In genomic region chr15:83526424-83527091, GRCm38 (mm10) we compare ENCODE assay signal across 8 mouse cellular contexts. TPM values are rescaled to one million over a fixed set of nuclear protein-coding genes. Genes with fewer than 3 reads are reported as not detected.
DNase-seq lines count a peak whose midpoint lies in the region; ATAC-seq and TF ChIP-seq lines count a peak whose summit lies in the region.

Gene Bik (plus strand): TSS chr15:83526862.

- no peaks in the 10 kb centered on the region for H3K9me3 ChIP-seq in ES-E14 (ENCODE audit: control insufficient read depth, insufficient read depth, low read depth, low read length)
- no peaks in the 10 kb centered on the region for H3K9me3 ChIP-seq in hindbrain, embryonic 15.5 days
- no peaks in the 10 kb centered on the region for H3K9me3 ChIP-seq in liver, embryonic 11.5 days (ENCODE audit: control insufficient read depth, low read length)
- no peaks in the 10 kb centered on the region for H3K9me3 ChIP-seq in midbrain, postnatal 0 days (ENCODE audit: low read length)

- peak; percentile 24; the same call in 1 of the 2 replicates for TF ChIP-seq POLR2A in thymus, adult 2 months (IDR thresholded peaks at IDR 0.05; ENCODE audit: control insufficient read depth, extremely low read depth, insufficient read depth, low read length, poor library complexity)

- H3K36me3 ChIP-seq in ES-E14 (ENCODE audit: control insufficient read depth, insufficient read depth, low read length, poor library complexity, severe bottlenecking): no peaks in the 10 kb centered on the region; the same call in 1 of the 2 replicates
- no peaks in the 10 kb centered on the region for H3K36me3 ChIP-seq in hindbrain, embryonic 15.5 days
- H3K36me3 ChIP-seq in liver, embryonic 11.5 days (ENCODE audit: control insufficient read depth, insufficient read depth, low read length): no peaks in the 10 kb centered on the region
- no peaks in the 10 kb centered on the region for H3K36me3 ChIP-seq in midbrain, postnatal 0 days (ENCODE audit: insufficient read depth, low read length)
- no peaks in the 10 kb centered on the region for H3K36me3 ChIP-seq in thymus, adult 2 months (ENCODE audit: control insufficient read depth, insufficient read depth, low read length)

- WGBS in hindbrain, embryonic 15.5 days: 0% methylated on average over 45 of the region's 45 CpGs
- 1% methylated on average over 45 of the region's 45 CpGs for WGBS in liver, embryonic 11.5 days
- under 1% methylated on average over 45 of the region's 45 CpGs for WGBS in midbrain, postnatal 0 days
- 2% methylated on average over 41 of the region's 45 CpGs for WGBS in thymus, adult 2 months

- H3K27me3 ChIP-seq in hindbrain, embryonic 15.5 days: peaks cover 41% of the 10 kb centered on the region
- peaks cover 50% of the 10 kb centered on the region for H3K27me3 ChIP-seq in liver, embryonic 11.5 days (replicated peaks; ENCODE audit: control insufficient read depth, insufficient read depth, low read length)
- peaks cover 26% of the 10 kb centered on the region for H3K27me3 ChIP-seq in midbrain, postnatal 0 days (ENCODE audit: insufficient read depth, low read length)
- H3K27me3 ChIP-seq in thymus, adult 2 months (ENCODE audit: control insufficient read depth, insufficient read depth, low read length): peaks cover 2% of the 10 kb centered on the region; the same call in 1 of the 2 replicates

- H3K4me1 ChIP-seq in ES-E14 (ENCODE audit: control insufficient read depth in 2 of 2, insufficient read depth in 2 of 2, low read length in 2 of 2, poor library complexity in 1 of 2): peaks cover 3 to 6% of the 10 kb centered on the region in 2 experiments
- peaks cover 24% of the 10 kb centered on the region for H3K4me1 ChIP-seq in hindbrain, embryonic 15.5 days (replicated peaks)
- peaks cover 31% of the 10 kb centered on the region for H3K4me1 ChIP-seq in liver, embryonic 11.5 days (replicated peaks; ENCODE audit: control insufficient read depth, insufficient read depth, low read length)
- H3K4me1 ChIP-seq in midbrain, postnatal 0 days (ENCODE audit: insufficient read depth, low read length): peaks cover 4% of the 10 kb centered on the region; the same call in 1 of the 2 replicates
- peaks cover 6% of the 10 kb centered on the region; the same call in 1 of the 2 replicates for H3K4me1 ChIP-seq in thymus, adult 2 months (replicated peaks; ENCODE audit: control insufficient read depth, insufficient read depth, low read length)

- DNase-seq in ES-E14 (ENCODE audit: low read depth, low spot score): no peak
- peak; percentile 12 for DNase-seq in brain, adult 2 months (ENCODE audit: low read depth, low spot score)
- peak; percentile 78 for DNase-seq in gastrocnemius, adult 2 months
- DNase-seq in liver, embryonic 11.5 days (ENCODE audit: low spot score): peak; percentile 79
- DNase-seq in midbrain, postnatal 0 days (ENCODE audit: low spot score): peak; percentile 15
- peak; percentile 67 for DNase-seq in thymus, adult 2 months
- no peak for DNase-seq in layer of hippocampus, adult 8-10 months (ENCODE audit: low spot score in 2 of 2)

- no peak for ATAC-seq in hindbrain, embryonic 15.5 days (ENCODE audit: low FRiP score, low read depth)
- peak; percentile 78 for ATAC-seq in liver, embryonic 11.5 days (replicated peaks; ENCODE audit: low FRiP score)
- no peak for ATAC-seq in midbrain, postnatal 0 days (ENCODE audit: low FRiP score)

- peak within 1 kb of the TSS; percentile 94 for H3K4me2 ChIP-seq in hindbrain, embryonic 15.5 days
- H3K4me2 ChIP-seq in liver, embryonic 11.5 days: peak within 1 kb of the TSS; percentile 94
- peak within 1 kb of the TSS; percentile 84 for H3K4me2 ChIP-seq in midbrain, postnatal 0 days (ENCODE audit: low read depth, low read length, poor library complexity, severe bottlenecking)

- H3K4me3 ChIP-seq in ES-E14 (ENCODE audit: insufficient read depth in 1 of 2, low read depth in 1 of 2, low read length in 2 of 2, poor library complexity in 1 of 2, severe bottlenecking in 1 of 2): peak within 1 kb of the TSS; percentile 80 to 85
- H3K4me3 ChIP-seq in gastrocnemius, adult 2 months: peak within 1 kb of the TSS; percentile 92
- H3K4me3 ChIP-seq in hindbrain, embryonic 15.5 days: peak within 1 kb of the TSS; percentile 45
- peak within 1 kb of the TSS; percentile 60 for H3K4me3 ChIP-seq in liver, embryonic 11.5 days (ENCODE audit: low read depth, low read length)
- H3K4me3 ChIP-seq in midbrain, postnatal 0 days (ENCODE audit: low read depth, low read length): peak within 1 kb of the TSS; percentile 34
- peak within 1 kb of the TSS; percentile 51 for H3K4me3 ChIP-seq in thymus, adult 2 months (ENCODE audit: control insufficient read depth, insufficient read depth, low read length)

- no peak for TF ChIP-seq CTCF in gastrocnemius, adult 2 months (IDR thresholded peaks at IDR 0.05)
- no peak for TF ChIP-seq CTCF in midbrain, postnatal 0 days (IDR thresholded peaks at IDR 0.05)
- TF ChIP-seq CTCF in thymus, adult 2 months (IDR thresholded peaks at IDR 0.05; ENCODE audit: borderline replicate concordance, control insufficient read depth, extremely low read depth, insufficient read depth, low read length, poor library complexity): no peak

- no peak within 1 kb of the TSS for H3K27ac ChIP-seq in ES-E14 (ENCODE audit: insufficient read depth, low read depth, low read length, poor library complexity, severe bottlenecking)
- peak within 1 kb of the TSS; percentile 89 for H3K27ac ChIP-seq in gastrocnemius, adult 2 months
- H3K27ac ChIP-seq in hindbrain, embryonic 15.5 days (replicated peaks): no peak within 1 kb of the TSS
- H3K27ac ChIP-seq in liver, embryonic 11.5 days (ENCODE audit: low read depth, low read length): no peak within 1 kb of the TSS
- H3K27ac ChIP-seq in midbrain, postnatal 0 days (ENCODE audit: low read depth, low read length): no peak within 1 kb of the TSS
- no peak within 1 kb of the TSS for H3K27ac ChIP-seq in thymus, adult 2 months (ENCODE audit: control insufficient read depth, insufficient read depth, low read length)

- H3K9ac ChIP-seq in ES-E14 (ENCODE audit: insufficient read depth, low read depth, low read length, poor library complexity, severe bottlenecking): peak within 1 kb of the TSS; percentile 67
- H3K9ac ChIP-seq in hindbrain, embryonic 15.5 days: peak within 1 kb of the TSS; percentile 34
- H3K9ac ChIP-seq in liver, embryonic 11.5 days (ENCODE audit: low read depth, low read length): peak within 1 kb of the TSS; percentile 12
- H3K9ac ChIP-seq in midbrain, postnatal 0 days (replicated peaks; ENCODE audit: low read length, poor library complexity, severe bottlenecking): no peak within 1 kb of the TSS; the same call in 1 of the 2 replicates

- in situ Hi-C loops in ES-E14 (cut with MboI; ENCODE audit: low sequenced_read_pairs in 2 of 2, unreplicated experiment in 2 of 2): no loop called here

- intact Hi-C loops in gastrocnemius, adult 2 months (cut with DNase I): no loop called here

TF ChIP-seq in ES-E14, 5 proteins besides CTCF, POLR2A, EP300 and RAD21:
- TF ChIP-seq CHD2 (IDR thresholded peaks at IDR 0.05; ENCODE audit: low read depth, low read length): no peak
- no peak for TF ChIP-seq ZC3H11A (IDR thresholded peaks at IDR 0.05; ENCODE audit: borderline replicate concordance, low read depth, low read length)
- no peak for TF ChIP-seq HCFC1 (IDR thresholded peaks at IDR 0.05; ENCODE audit: borderline replicate concordance, insufficient read depth, low read length)
- TF ChIP-seq ZNF384 (IDR thresholded peaks at IDR 0.05; ENCODE audit: low read depth, low read length): no peak
- no peak for TF ChIP-seq MAFK (IDR thresholded peaks at IDR 0.05; ENCODE audit: insufficient read depth, low read depth, low read length)

RNA-seq across cellular contexts. Expression of gene Bik, which starts in this region (rescaled TPM):
- 2.5 and 4.4 TPM in 2 replicates for total RNA-seq in ES-E14 (2012; rRNA removed)
- 1 to 10 TPM in 1 of 2 experiments, under 1 TPM in 1; 0.50 to 1.2 TPM for total RNA-seq in gastrocnemius, adult 2 months (2021)
- polyA plus RNA-seq in hindbrain, embryonic 15.5 days (2015; fragmentation: Nextera tagmentation; extraction: Ambion mirVana): 0.72 and 1.3 TPM in 2 replicates
- 4.0 and 5.6 TPM in 2 replicates for polyA plus RNA-seq in liver, embryonic 11.5 days (2014; fragmentation: Nextera tagmentation; extraction: Ambion mirVana)
- total RNA-seq in midbrain, postnatal 0 days (2014; rRNA removed): 0.27 TPM in 1 of 2 replicates, not detected in the other
- 0.33 and 0.37 TPM in 2 replicates for polyA plus RNA-seq in midbrain, postnatal 0 days (2015; fragmentation: Nextera tagmentation; extraction: Ambion mirVana)
- 11.0 and 14.7 TPM in 2 replicates for polyA plus RNA-seq in thymus, adult 2 months (2012; rRNA removed)
- total RNA-seq in layer of hippocampus, adult 8-10 months (2022): under 1 TPM in 3 of 4 experiments, not detected in 1; 0.40 to 0.66 (median 0.47) TPM

Comparison
In these comparisons a context has a peak if more than half of its experiments do, and no peak if none do; other contexts are left out.
1. Peak in DNase-seq, H3K4me3 ChIP-seq and H3K4me2 ChIP-seq in midbrain, postnatal 0 days; RNA of the gene not detected or under 1 TPM.
2. DNase-seq: peak in brain, adult 2 months (single experiment), gastrocnemius, adult 2 months (single experiment), liver, embryonic 11.5 days (single experiment) and thymus, adult 2 months (single experiment); none in ES-E14 (single experiment) and layer of hippocampus, adult 8-10 months (0 of 2).
3. H3K4me3 ChIP-seq: peak in every context shown above with its lines; median percentile 92 in gastrocnemius, adult 2 months; 82 in ES-E14; 60 in liver, embryonic 11.5 days; 51 in thymus, adult 2 months; 45 in hindbrain, embryonic 15.5 days; 34 in midbrain, postnatal 0 days.
4. Peak in every context shown above with its lines, with median percentiles within 50 percentile points of each other: H3K4me2 ChIP-seq.